Mouse (Mus musculus): Measurements from ENCODE around the gene Gucd1.

- TF ChIP-seq MEF2A (IDR thresholded peaks at IDR 0.05; ENCODE audit: borderline replicate concordance, low read depth, low read length) (no peak), MAX (IDR thresholded peaks at IDR 0.05; ENCODE audit: low read length) (no peak), ZKSCAN1 (IDR thresholded peaks at IDR 0.05; ENCODE audit: borderline replicate concordance, low read depth, low read length) (no peak), CTCF (conservative IDR thresholded peaks at IDR 0.05 in 1 of 2, IDR thresholded peaks at IDR 0.05 in 1 of 2; ENCODE audit: low read depth in 2 of 2, low read length in 2 of 2) (no peak), ZMIZ1 (IDR thresholded peaks at IDR 0.05; ENCODE audit: low read depth, low read length) (no peak), POLR2A (IDR thresholded peaks at IDR 0.05; ENCODE audit: low read depth, low read length) (no peak), NRF1 (IDR thresholded peaks at IDR 0.05; ENCODE audit: low read depth, low read length) (no peak), RCOR1 (conservative IDR thresholded peaks at IDR 0.05; ENCODE audit: low read depth, low read length) (no peak)
Measured at GRCm38 (mm10) chr10:75534216-75534615, 16.4 kb upstream of the Gucd1 start.

Measured in CH12.LX (cell line).